Mouse (Mus musculus): ENCODE data around the gene Pick1. TPM values are rescaled to one million over a fixed set of nuclear protein-coding genes. Genes with fewer than 3 reads are reported as not detected.
A peak's percentile ranks its signal among the peaks of the same experiment; 100 is the strongest.

Pick1 gene
- 10 to 100 TPM; 26.9 to 30.9 TPM for total RNA-seq (2021)
- long read RNA-seq, experiment 1, transcript Pick1-201 (13 exons, 1,977 nt) = major isoform, 7 of 20 reads
- long read RNA-seq, experiment 1, partial matches to known transcripts = 7 of 20 reads
- long read RNA-seq, experiment 1, other reads (novel, unspliced or antisense) = 4 of 20 reads
- long read RNA-seq, experiment 2, partial matches to known transcripts = 9 of 14 reads
- long read RNA-seq, experiment 2, other reads (novel, unspliced or antisense) = 0 of 14 reads

GRCm38 (mm10) chr15:79229058-79229821 lies at the start of gene Pick1, which contains the start of gene Gm49486:
Gene Pick1, plus strand, starts transcription at chr15:79229173.
Gene Gm49486, plus strand, starts transcription at chr15:79229391.
- peak; percentile 86 to 87 for DNase-seq
- intact Hi-C loops (cut with DNase I) = no loop called here

DNA sequence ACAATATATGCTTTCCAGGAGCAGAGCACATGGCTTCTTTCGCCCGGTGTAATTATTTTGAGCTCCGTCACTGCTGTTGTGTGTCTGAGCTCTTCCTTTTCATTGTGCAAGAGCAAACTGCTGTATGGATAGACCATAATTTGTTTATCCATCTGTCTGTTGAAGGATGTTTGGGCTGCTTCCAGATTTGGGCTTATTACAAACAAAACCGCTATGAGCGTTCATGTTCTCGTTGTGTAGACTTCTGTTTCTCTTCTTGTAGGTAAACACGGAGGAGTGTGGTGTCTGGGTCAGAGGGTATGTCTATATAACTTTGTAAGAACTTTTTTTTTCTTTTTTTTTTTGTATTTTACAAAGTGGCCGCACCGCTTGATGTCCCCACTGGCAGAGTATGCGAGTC lies 43.8 kb upstream of the Pick1 start:
- DNase-seq = no peak
- intact Hi-C loops (cut with DNase I) = no loop called here

DNA sequence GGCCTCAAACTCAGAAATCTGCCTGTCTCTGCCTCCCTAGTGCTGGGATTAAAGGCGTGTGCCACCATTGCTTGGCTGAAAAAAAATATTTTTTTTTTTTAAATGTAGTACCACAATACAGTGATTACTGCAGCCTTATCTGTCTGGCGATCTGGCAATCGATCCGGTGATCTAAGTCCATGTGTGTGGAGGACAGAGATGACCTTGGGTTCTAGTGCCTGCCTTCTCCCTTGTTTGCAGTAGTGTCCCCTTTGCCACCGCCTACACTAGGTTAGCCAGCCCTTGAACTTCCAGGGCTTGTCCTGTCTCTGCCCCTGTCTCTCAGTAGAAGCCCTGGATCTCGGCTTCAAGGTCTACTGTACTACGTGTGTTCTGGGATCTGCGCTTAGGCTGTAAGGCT lies 41.2 kb upstream of the Pick1 start:
- intact Hi-C loops (cut with DNase I) = no loop called here
- DNase-seq = no peak

- intact Hi-C loops (cut with DNase I) = no loop called here
- DNase-seq = no peak
These were observed 37.5 kb upstream of the Pick1 start for GRCm38 (mm10) chr15:79191426-79191825.

- intact Hi-C loops (cut with DNase I) = no loop called here
These were observed 36.5 kb upstream of the Pick1 start for GRCm38 (mm10) chr15:79192450-79192849.

GRCm38 (mm10) chr15:79192885-79193845 lies 35.8 kb upstream of the Pick1 start:
- intact Hi-C loops (cut with DNase I) = no loop called here
- DNase-seq = no peak

More at GRCm38 (mm10) chr15:79192450-79192849, 36.5 kb upstream of the Pick1 start:
- no peak for DNase-seq

DNA sequence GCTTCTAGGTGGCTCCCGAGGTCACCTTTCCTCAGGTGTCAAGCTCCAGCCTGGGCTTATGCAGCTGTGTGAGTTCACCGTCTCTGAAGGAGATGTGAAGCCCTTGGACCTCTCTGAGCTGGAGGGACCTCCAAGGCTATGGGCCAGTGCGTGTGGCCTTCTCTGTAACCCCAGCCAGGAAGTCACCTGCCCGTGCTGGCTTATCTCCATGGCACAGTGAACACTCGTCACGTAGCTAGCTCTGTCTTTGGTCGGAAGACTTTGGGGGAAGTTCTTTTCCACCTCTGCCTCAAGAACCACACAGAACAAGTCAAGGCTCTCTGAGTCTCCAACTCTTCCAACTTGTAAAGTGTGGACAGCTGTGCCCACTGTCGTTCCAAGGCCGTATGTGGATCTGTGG lies 34.9 kb upstream of the Pick1 start:
- intact Hi-C loops (cut with DNase I) = no loop called here
- DNase-seq = no peak

GRCm38 (mm10) chr15:79194946-79195345 lies 34.0 kb upstream of the Pick1 start:
- no peak for DNase-seq
- intact Hi-C loops (cut with DNase I) = no loop called here

- intact Hi-C loops (cut with DNase I) = no loop called here
- no peak for DNase-seq
These were observed 33.5 kb upstream of the Pick1 start for GRCm38 (mm10) chr15:79195492-79195891.

GRCm38 (mm10) chr15:79199390-79199976 lies 29.5 kb upstream of the Pick1 start:
- no peak for DNase-seq
- intact Hi-C loops (cut with DNase I) = no loop called here

GRCm38 (mm10) chr15:79201491-79202150 lies 27.4 kb upstream of the Pick1 start:
- intact Hi-C loops (cut with DNase I) = no loop called here
- DNase-seq = no peak

DNA sequence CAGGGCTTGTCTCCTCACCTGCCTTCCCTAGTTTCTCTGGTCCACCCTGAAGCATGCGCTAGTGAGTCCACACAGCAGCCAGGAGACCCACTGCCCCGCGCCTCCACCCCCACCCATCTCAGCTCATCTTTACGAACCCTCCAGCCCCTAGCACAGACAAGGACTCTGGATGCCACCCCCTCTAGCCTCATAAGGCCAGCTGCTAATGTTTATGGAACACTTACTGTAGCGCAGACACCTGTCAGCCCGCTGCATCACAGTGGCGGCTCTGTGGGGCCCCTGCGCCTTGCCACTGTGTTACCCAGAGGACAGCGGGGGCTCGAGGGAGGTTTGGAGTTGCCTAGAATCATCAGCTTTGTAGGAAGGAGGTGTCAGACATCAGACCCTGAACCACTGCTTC lies 26.4 kb upstream of the Pick1 start:
- no peak for DNase-seq
- intact Hi-C loops (cut with DNase I) = no loop called here

- peak in 1 of 2 experiments; percentile 30 for DNase-seq
- intact Hi-C loops (cut with DNase I) = no loop called here
These were observed 20.8 kb upstream of the Pick1 start for GRCm38 (mm10) chr15:79208211-79208610.

- intact Hi-C loops (cut with DNase I) = no loop called here
- DNase-seq = peak in 1 of 2 experiments; percentile 27
These were observed 20.1 kb upstream of the Pick1 start for GRCm38 (mm10) chr15:79208758-79209439.

DNA sequence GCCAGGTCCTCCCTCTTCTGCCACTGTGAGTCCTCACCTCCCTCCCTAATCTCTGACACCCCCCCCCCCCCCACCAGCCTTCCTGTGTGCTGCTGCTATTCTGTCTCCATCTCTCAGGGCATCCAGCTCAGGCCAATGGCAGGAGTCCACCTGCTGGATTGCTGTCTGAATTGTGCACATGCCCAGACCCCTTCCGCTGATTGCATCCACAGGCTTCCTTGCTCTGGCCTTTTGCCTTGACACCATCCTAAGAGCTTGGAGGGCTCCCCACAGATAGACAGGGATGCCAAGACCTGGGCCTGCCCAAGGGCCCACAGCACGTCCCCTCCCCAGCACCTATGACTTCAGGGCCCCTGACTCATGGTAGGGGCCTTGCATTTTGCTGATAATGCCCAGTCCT lies 18.6 kb upstream of the Pick1 start:
- no peak for DNase-seq
- intact Hi-C loops (cut with DNase I) = no loop called here

GRCm38 (mm10) chr15:79212750-79213446 lies 16.1 kb upstream of the Pick1 start:
- no peak for DNase-seq
- intact Hi-C loops (cut with DNase I) = no loop called here

DNA sequence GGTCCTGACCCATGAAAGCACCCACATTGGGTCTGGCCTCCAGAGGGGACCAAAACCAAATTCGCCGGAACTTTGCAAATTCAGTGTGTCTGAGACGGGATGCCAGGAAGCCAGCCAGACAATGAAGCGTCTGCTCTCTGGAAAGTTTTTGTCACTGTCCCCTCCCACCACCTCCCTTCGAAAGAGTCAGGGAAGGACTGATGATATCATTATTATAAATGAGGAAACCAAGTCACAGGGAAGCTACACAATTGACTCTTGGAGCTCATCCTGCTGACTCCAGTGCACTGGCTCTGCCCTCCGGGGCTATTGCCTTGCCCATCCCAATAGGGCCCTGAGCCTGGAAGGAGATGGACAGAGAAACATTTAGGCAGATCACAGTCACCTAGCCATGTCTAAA lies 15.4 kb upstream of the Pick1 start:
- intact Hi-C loops (cut with DNase I) = no loop called here
- no peak for DNase-seq

- intact Hi-C loops (cut with DNase I) = no loop called here
- DNase-seq = no peak
These were observed 12.8 kb upstream of the Pick1 start for GRCm38 (mm10) chr15:79216191-79216590.

- DNase-seq = no peak
- intact Hi-C loops (cut with DNase I) = no loop called here
These were observed 9.4 kb upstream of the Pick1 start for GRCm38 (mm10) chr15:79219572-79219971.
